Mouse (Mus musculus): ENCODE measurements around the gene Mgst2. TPM values are rescaled to one million over a fixed set of nuclear protein-coding genes. Genes with fewer than 3 reads are reported as not detected.
A peak's percentile ranks its signal among the peaks of the same experiment; 100 is the strongest.

The Mgst2 gene
- polyA plus RNA-seq, 1 experiment: 5.3 TPM

DNA sequence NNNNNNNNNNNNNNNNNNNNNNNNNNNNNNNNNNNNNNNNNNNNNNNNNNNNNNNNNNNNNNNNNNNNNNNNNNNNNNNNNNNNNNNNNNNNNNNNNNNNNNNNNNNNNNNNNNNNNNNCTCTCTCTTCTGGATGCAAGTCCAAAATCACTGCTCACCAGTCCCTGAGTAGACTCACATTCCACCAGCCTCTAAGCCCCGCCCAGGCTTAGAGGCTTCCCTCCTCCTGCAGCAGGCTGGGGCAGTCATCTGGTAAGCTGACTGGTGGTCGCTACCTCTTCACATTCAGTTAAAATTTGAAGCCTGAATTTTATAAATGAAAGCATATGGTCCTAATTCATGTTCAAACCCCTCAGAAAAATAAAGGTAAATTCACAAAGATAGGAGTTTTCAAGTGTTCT is 8.4 kb downstream of the Mgst2 start:
- H3K36me3 ChIP-seq (ENCODE audit: control insufficient read depth, insufficient read depth, low read length): no peaks in the 10 kb centered on the region
- no peaks in the 10 kb centered on the region for H3K27me3 ChIP-seq (ENCODE audit: control insufficient read depth, insufficient read depth, low read length)
- H3K4me3 ChIP-seq (ENCODE audit: control insufficient read depth, low read depth, low read length): no peak overlapping the region
- no peak overlapping the region for H3K27ac ChIP-seq (ENCODE audit: control insufficient read depth, insufficient read depth, low read depth, low read length)
- TF ChIP-seq CTCF (IDR thresholded peaks at IDR 0.05; ENCODE audit: control insufficient read depth, insufficient read depth, insufficient replicate concordance, low read depth, low read length) (no peak), POLR2A (IDR thresholded peaks at IDR 0.05; ENCODE audit: control insufficient read depth, low read depth, low read length) (no peak)
- H3K4me1 ChIP-seq (ENCODE audit: control insufficient read depth, insufficient read depth, low read length): peaks cover 6% of the 10 kb centered on the region

GRCm38 (mm10) chr3:51670414-51671070 is 10.4 kb downstream of the Mgst2 start:
- Histone ChIP-seq H3K27ac (ENCODE audit: control insufficient read depth, insufficient read depth, low read depth, low read length) (no peak overlapping the region), H3K4me3 (ENCODE audit: control insufficient read depth, low read depth, low read length) (no peak overlapping the region), H3K27me3 (ENCODE audit: control insufficient read depth, insufficient read depth, low read length) (no peaks in the 10 kb centered on the region), H3K36me3 (ENCODE audit: control insufficient read depth, insufficient read depth, low read length) (no peaks in the 10 kb centered on the region), H3K4me1 (ENCODE audit: control insufficient read depth, insufficient read depth, low read length) (peaks cover 9% of the 10 kb centered on the region)
- no peak for TF ChIP-seq POLR2A (IDR thresholded peaks at IDR 0.05; ENCODE audit: control insufficient read depth, low read depth, low read length)

- TF ChIP-seq POLR2A (IDR thresholded peaks at IDR 0.05; ENCODE audit: control insufficient read depth, low read depth, low read length) (no peak), CTCF (IDR thresholded peaks at IDR 0.05; ENCODE audit: control insufficient read depth, insufficient read depth, insufficient replicate concordance, low read depth, low read length) (no peak)
- Histone ChIP-seq H3K27me3 (ENCODE audit: control insufficient read depth, insufficient read depth, low read length) (no peaks in the 10 kb centered on the region), H3K36me3 (ENCODE audit: control insufficient read depth, insufficient read depth, low read length) (no peaks in the 10 kb centered on the region), H3K27ac (ENCODE audit: control insufficient read depth, insufficient read depth, low read depth, low read length) (no peak overlapping the region), H3K4me1 (ENCODE audit: control insufficient read depth, insufficient read depth, low read length) (peaks cover 9% of the 10 kb centered on the region), H3K4me3 (ENCODE audit: control insufficient read depth, low read depth, low read length) (no peak overlapping the region)
These were observed 10.9 kb downstream of the Mgst2 start for GRCm38 (mm10) chr3:51671071-51671469.

- TF ChIP-seq POLR2A (IDR thresholded peaks at IDR 0.05; ENCODE audit: control insufficient read depth, low read depth, low read length) (no peak), CTCF (IDR thresholded peaks at IDR 0.05; ENCODE audit: control insufficient read depth, insufficient read depth, insufficient replicate concordance, low read depth, low read length) (no peak)
- Histone ChIP-seq H3K4me3 (ENCODE audit: control insufficient read depth, low read depth, low read length) (no peak overlapping the region), H3K27me3 (ENCODE audit: control insufficient read depth, insufficient read depth, low read length) (no peaks in the 10 kb centered on the region), H3K27ac (ENCODE audit: control insufficient read depth, insufficient read depth, low read depth, low read length) (no peak overlapping the region), H3K36me3 (ENCODE audit: control insufficient read depth, insufficient read depth, low read length) (no peaks in the 10 kb centered on the region), H3K4me1 (ENCODE audit: control insufficient read depth, insufficient read depth, low read length) (peaks cover 9% of the 10 kb centered on the region)
These were observed 12.5 kb downstream of the Mgst2 start for GRCm38 (mm10) chr3:51672631-51673030.

GRCm38 (mm10) chr3:51673408-51674086 is 13.4 kb downstream of the Mgst2 start:
- peak overlapping the region; percentile 30 for H3K4me3 ChIP-seq (ENCODE audit: control insufficient read depth, low read depth, low read length)
- H3K27me3 ChIP-seq (ENCODE audit: control insufficient read depth, insufficient read depth, low read length): no peaks in the 10 kb centered on the region
- no peaks in the 10 kb centered on the region for H3K36me3 ChIP-seq (ENCODE audit: control insufficient read depth, insufficient read depth, low read length)
- peak overlapping the region; percentile 41; the same call in 1 of the 2 replicates for H3K27ac ChIP-seq (ENCODE audit: control insufficient read depth, insufficient read depth, low read depth, low read length)
- TF ChIP-seq POLR2A (IDR thresholded peaks at IDR 0.05; ENCODE audit: control insufficient read depth, low read depth, low read length): no peak
- TF ChIP-seq CTCF (IDR thresholded peaks at IDR 0.05; ENCODE audit: control insufficient read depth, insufficient read depth, insufficient replicate concordance, low read depth, low read length): no peak
- peaks cover 9% of the 10 kb centered on the region for H3K4me1 ChIP-seq (ENCODE audit: control insufficient read depth, insufficient read depth, low read length)

DNA sequence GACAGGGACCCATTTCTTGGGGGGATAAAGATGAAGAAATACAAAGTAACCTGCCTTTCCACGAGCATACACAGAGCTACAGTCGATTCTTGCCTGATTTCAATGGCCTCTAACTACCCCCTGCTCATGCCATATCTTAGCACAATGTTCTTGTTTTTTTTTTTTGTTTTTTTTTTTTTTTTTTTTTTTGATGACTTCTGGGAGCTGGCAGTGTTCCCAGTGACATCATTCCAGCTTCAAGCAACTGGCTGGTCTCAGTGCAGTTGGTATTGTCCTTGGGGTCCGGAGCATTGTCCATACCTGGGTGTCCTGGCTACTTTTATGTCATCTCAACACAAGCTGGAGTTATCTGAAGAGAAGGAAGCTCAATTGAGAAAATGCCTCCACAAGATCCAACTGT is 14.8 kb downstream of the Mgst2 start:
- H3K27me3 ChIP-seq (ENCODE audit: control insufficient read depth, insufficient read depth, low read length): no peaks in the 10 kb centered on the region
- H3K36me3 ChIP-seq (ENCODE audit: control insufficient read depth, insufficient read depth, low read length): no peaks in the 10 kb centered on the region
- TF ChIP-seq CTCF (IDR thresholded peaks at IDR 0.05; ENCODE audit: control insufficient read depth, insufficient read depth, insufficient replicate concordance, low read depth, low read length) (no peak), POLR2A (IDR thresholded peaks at IDR 0.05; ENCODE audit: control insufficient read depth, low read depth, low read length) (no peak)
- H3K4me1 ChIP-seq (ENCODE audit: control insufficient read depth, insufficient read depth, low read length): peaks cover 9% of the 10 kb centered on the region
- H3K4me3 ChIP-seq (ENCODE audit: control insufficient read depth, low read depth, low read length): no peak overlapping the region
- no peak overlapping the region for H3K27ac ChIP-seq (ENCODE audit: control insufficient read depth, insufficient read depth, low read depth, low read length)

- no peak overlapping the region for H3K4me3 ChIP-seq (ENCODE audit: control insufficient read depth, low read depth, low read length)
- TF ChIP-seq POLR2A (IDR thresholded peaks at IDR 0.05; ENCODE audit: control insufficient read depth, low read depth, low read length) (no peak), CTCF (IDR thresholded peaks at IDR 0.05; ENCODE audit: control insufficient read depth, insufficient read depth, insufficient replicate concordance, low read depth, low read length) (no peak)
These were observed 25.4 kb downstream of the Mgst2 start for GRCm38 (mm10) chr3:51685539-51685938.

More at GRCm38 (mm10) chr3:51685539-51685938, 25.4 kb downstream of the Mgst2 start:
- Histone ChIP-seq H3K27me3 (ENCODE audit: control insufficient read depth, insufficient read depth, low read length) (no peaks in the 10 kb centered on the region), H3K27ac (ENCODE audit: control insufficient read depth, insufficient read depth, low read depth, low read length) (no peak overlapping the region), H3K36me3 (ENCODE audit: control insufficient read depth, insufficient read depth, low read length) (no peaks in the 10 kb centered on the region), H3K4me1 (ENCODE audit: control insufficient read depth, insufficient read depth, low read length) (no peaks in the 10 kb centered on the region)

Measured in testis, adult 2 months (tissue).